Mouse (Mus musculus) ES-CJ7 (cell line): ENCODE measurements around the gene Slc41a3.

Experiments used
- DNase-seq: peaks from one replicate; pipeline ENCODE4 v3.0.0; 2011; ENCODE audit warnings: low read depth, low spot score

Gene Slc41a3

GRCm38 (mm10) chr6:90597592-90597991 is 6.9 kb upstream of the Slc41a3 start:
- DNase-seq, result no peak

GRCm38 (mm10) chr6:90598197-90598596 is 6.3 kb upstream of the Slc41a3 start:
- DNase-seq, result no peak

- DNase-seq, result no peak
Observed at GRCm38 (mm10) chr6:90600351-90600750, 4.2 kb upstream of the Slc41a3 start.

- DNase-seq, result no peak
Observed at GRCm38 (mm10) chr6:90601736-90602135, 2.8 kb upstream of the Slc41a3 start.

GRCm38 (mm10) chr6:90602304-90602703 is 2.2 kb upstream of the Slc41a3 start:
- no peak for DNase-seq

GRCm38 (mm10) chr6:90603126-90603525 is 1.4 kb upstream of the Slc41a3 start:
- no peak for DNase-seq

- DNase-seq, result no peak
Observed at GRCm38 (mm10) chr6:90604130-90604529, 395 bp upstream of the Slc41a3 start.

GRCm38 (mm10) chr6:90605298-90605665 is 757 bp downstream of the Slc41a3 start:
- DNase-seq, result no peak

- DNase-seq, result peak; percentile 88
Observed at GRCm38 (mm10) chr6:90606538-90606937, 2.0 kb downstream of the Slc41a3 start.

GRCm38 (mm10) chr6:90607196-90607595 is 2.7 kb downstream of the Slc41a3 start:
- peak; percentile 78 for DNase-seq

- peak; percentile 50 for DNase-seq
Observed at GRCm38 (mm10) chr6:90608186-90608585, 3.7 kb downstream of the Slc41a3 start.

GRCm38 (mm10) chr6:90610248-90610647 is 5.7 kb downstream of the Slc41a3 start:
- no peak for DNase-seq

- no peak for DNase-seq
Observed at GRCm38 (mm10) chr6:90613277-90613676, 8.8 kb downstream of the Slc41a3 start.

GRCm38 (mm10) chr6:90615362-90615761 is 10.8 kb downstream of the Slc41a3 start:
- no peak for DNase-seq

- no peak for DNase-seq
Observed at GRCm38 (mm10) chr6:90615991-90616390, 11.5 kb downstream of the Slc41a3 start.

- no peak for DNase-seq
Observed at GRCm38 (mm10) chr6:90616481-90616880, 12.0 kb downstream of the Slc41a3 start.

GRCm38 (mm10) chr6:90618274-90618673 is 13.7 kb downstream of the Slc41a3 start:
- no peak for DNase-seq

- DNase-seq, result no peak
Observed at GRCm38 (mm10) chr6:90618821-90619636, 14.5 kb downstream of the Slc41a3 start.

- no peak for DNase-seq
Observed at GRCm38 (mm10) chr6:90619936-90620335, 15.4 kb downstream of the Slc41a3 start.

- no peak for DNase-seq
Observed at GRCm38 (mm10) chr6:90620791-90621583, 16.5 kb downstream of the Slc41a3 start.

- no peak for DNase-seq
Observed at GRCm38 (mm10) chr6:90621584-90621890, 17.0 kb downstream of the Slc41a3 start.

- no peak for DNase-seq
Observed at GRCm38 (mm10) chr6:90622758-90623455, 18.4 kb downstream of the Slc41a3 start.
